Mouse (Mus musculus) kidney, adult 8-10 months (tissue): ENCODE results near the gene Tmc1.

Experiments
- DNase-seq, 2 experiments: peaks; one replicate each; pipeline ENCODE4 v3.0.0; 2022

Tmc1 gene

DNA sequence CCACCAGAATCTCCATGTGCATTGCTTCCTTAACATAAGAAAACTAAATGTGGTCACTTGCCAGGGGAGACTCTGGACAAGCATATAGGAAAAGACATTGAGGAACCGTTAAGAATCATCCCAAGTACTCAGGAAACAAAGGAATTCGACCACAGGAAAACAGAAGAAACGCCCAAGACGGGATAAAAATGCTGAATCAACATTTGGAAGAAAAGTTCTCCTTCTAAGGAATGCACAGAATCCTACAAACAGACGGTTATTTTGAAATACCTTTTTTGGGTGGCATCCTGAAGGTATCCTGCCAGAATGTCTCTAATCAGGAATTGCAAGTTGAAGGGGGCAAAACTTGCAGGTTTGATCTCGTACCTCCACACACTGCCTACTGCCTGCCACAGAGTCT lies at the start of gene Tmc1:
Gene Tmc1, minus strand, starts transcription at position 329 of the 400 bp plus-strand sequence.
- DNase-seq: no peak

DNA sequence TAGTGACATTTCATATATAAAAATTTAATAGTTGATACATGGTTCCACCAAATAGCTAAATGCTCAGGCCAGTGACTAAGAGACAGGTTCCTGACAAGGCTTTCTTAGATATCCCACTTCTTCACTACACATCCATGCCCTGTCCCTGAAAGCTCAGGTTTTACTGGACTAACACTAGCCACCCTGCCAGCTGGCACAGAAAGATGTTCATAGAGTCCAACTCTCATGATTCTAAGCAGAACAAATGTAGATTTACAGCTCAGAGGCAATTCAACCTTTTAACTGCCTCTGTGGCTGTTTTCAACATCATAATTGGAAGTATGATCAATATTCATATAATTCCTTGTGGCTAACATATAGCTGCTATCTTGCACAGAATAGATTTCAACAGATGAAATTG lies 47.5 kb upstream of the Tmc1 start:
- peak; percentile 3 to 9 for DNase-seq

DNA sequence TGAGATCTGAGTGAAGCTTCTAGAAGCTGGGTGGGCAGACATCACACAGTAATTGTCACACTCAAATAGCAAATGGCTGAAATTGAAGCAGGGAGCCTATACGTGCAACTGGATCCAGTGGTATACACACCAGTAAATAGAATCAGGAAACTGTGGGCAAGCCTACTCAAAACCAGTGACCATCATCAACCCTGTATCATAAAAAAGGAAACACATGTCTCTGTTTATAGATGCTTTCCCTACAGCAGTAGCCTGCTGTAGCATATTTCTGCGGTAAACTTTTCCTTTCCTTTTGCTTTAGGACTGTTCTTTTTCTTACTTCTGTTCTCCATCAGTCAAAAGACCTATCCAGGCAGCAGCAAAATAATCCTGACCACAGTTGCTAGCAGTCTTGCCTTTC lies 25.2 kb upstream of the Tmc1 start:
- no peak for DNase-seq

DNA sequence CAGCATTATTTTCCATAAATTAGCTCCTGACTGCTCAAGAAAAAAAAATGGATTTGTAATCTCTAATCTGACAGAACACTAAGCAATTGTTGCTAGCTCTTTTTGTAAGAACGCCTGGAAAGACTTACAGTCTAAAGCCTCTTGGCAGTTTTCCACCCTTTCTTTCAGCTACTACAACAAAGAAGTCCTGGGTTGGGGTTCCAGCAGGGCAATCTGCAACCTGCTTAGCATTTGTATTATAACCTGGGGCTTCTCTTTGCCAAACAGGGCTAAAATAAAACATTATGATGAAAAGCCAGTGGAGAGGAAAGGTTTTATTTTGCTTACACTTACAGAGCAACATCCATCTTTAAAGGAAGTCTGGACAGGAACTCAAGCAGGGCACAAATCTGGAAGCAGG lies 24.1 kb upstream of the Tmc1 start:
- DNase-seq: no peak

DNA sequence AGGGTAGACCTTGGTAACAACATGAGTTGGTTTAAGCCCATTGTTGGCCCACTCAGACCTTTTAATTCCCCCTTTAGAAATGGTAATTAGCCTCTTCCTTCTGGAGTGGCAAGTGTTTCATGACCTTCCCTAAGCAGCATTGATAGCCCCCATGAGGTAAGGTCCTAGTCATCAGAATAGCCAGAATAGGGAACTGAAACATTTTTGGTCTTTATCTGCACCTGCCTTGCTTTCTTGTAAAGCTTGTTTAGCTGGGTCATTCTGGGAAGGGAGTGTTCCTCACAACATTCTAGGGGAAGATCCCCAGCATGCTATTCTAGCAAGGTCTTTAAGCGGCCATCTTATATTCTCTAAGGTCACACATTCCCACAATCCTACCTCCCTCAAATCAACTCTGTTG lies 17.9 kb upstream of the Tmc1 start:
- DNase-seq: no peak

DNA sequence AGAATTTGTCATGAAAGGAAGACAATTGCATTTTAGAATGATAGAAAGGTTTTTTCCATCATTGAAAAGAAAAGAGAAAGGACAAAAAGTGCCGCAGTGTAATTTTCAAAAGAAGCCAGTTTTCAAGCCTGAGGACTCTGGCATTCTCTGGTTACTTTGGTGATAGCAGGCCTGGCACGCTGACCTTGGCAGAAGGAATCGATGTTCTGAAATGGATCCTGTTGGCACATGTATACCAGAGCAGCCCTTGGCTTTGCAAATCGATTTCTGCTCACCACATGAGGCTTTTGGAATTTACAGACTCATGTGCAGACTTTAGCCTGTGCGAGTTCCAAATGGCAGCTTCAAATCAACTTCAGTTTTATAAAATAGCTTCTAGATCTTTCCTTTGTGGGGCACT lies 813 bp upstream of the Tmc1 start:
- DNase-seq: no peak

DNA sequence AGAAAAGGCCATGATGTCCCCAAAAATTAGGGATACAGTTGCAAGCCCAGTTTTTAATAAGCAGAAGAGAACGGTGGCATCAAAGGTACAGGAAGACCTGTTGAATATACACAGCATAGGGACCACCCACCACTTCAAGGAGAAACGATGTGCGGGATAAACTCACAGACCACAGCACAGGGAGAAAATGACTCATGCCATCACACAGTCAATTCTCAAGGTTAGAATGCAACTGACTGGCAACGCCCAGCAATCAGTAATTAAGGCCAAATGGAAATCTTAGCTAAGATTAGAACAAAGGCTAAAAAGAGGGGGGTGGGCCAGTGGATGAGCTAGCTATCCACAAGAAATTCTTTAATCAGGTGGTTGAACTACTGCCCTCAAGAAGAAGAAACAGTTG lies 9.6 kb downstream of the Tmc1 start:
- no peak for DNase-seq

DNA sequence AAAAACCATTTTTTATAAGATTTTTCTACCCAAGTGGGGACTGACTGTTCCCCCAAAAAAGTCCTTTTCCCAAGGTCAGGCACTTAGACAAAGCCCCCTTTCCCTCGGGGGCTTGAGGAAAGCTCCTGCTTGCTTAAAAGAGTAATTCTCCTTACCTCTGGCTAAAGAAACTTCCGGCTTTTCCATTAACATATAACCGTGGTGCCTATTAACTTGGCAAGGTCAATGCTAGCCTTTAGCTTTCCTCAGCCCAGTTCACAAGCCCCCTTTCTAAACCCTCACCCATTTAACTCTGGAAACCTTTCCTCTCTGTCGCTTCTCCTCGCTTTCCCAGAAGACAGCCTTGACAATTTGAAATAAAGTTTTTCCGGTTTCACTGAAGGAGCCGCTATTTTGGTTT lies 29.7 kb downstream of the Tmc1 start:
- DNase-seq: no peak

DNA sequence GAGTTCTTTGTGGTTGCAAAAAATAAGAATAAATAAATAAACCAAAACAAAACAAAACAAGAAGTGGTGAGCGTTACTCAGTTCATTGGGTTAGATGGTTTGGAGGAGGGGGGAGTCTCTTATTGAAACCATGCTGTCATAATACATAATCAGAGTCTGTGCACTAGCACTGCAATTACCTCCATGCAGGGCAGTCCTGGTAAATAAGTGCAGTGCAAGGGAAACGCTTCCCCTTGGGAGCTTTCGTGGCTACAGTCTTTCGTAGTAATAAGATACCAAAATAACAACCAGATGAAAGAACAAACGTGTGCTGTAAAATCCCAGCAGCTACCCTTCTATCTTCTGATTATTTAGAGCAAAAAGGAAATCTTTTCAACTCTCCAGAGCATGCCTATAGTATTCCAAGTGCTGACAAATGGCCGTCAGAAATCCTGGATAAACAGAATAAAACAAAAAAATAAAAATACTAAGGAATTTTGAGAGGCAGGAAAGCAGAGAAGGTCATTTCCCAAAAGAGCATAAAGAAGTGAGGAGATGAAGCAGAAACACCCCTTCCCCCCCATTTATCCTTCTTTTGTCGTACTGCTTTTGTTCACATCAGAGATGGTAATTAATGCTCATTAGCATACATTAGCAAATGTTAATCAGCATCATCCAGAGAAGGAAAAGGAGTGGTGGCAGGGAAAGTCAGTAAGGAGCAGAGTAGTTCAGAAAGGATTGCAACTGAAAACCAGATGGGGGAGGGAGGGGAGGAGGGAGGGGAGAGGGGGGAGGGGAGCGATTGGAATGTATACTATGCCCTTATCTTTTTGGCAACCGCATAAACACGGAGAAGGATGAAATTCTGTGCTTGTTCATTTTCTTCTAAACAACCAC lies 30.4 kb downstream of the Tmc1 start:
- no peak for DNase-seq

DNA sequence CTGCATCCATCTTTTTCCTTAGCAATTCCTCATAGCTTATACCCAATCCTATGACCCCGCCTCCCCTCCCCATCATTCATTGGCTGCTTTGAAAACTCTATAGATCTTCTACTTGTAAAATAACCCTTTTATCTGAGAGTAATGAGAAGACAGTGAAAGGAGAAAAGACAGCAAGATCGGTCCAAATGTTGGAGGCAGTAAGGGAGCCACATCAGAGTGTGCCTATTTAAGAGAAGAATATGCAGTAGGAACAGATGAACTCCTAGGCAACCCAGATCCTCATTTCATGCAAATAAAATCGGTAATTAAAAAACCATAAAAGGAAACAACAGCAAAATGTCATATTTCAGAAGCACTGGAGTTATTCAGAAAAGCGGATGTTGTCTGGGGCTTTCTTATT lies 35.8 kb downstream of the Tmc1 start:
- DNase-seq: no peak

DNA sequence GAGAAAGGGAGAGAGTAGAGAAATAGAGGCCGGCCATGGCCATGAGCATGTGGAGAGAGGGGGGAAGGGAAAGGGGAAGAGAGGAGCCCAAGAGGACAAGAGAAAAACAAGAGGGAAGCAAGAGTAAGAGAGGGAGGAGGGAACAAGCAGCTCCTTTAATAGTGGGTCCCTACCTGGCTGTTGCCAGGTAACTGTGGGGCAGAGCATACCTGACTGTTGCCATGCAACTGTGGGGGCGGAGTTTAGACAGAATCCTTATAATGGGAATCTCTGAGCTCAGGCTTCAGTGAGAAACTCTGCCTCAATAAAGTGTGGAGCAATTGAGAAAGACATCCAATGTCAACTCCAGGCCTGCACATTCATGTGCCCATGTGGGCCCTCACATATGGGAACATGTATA lies 38.9 kb downstream of the Tmc1 start:
- no peak for DNase-seq

DNA sequence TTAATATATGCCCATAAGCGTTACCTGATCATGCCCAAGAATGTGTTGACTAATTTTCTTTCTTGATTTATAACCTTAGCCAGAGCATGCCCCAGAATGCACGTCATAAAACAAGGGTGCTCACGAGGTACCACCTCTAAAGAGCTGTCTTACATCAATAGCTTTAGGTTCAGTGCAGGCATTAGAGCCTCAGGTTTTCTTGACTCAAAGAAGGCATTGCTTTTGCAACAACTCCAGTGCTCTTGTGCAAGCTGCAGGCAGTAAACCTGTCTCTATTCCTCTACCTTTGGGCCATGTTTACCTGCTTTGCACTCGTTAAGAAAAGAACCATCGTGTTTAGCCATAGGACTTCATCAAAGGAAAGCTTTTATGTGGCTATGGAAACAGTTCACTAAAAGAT lies 43.6 kb downstream of the Tmc1 start:
- DNase-seq: no peak

DNA sequence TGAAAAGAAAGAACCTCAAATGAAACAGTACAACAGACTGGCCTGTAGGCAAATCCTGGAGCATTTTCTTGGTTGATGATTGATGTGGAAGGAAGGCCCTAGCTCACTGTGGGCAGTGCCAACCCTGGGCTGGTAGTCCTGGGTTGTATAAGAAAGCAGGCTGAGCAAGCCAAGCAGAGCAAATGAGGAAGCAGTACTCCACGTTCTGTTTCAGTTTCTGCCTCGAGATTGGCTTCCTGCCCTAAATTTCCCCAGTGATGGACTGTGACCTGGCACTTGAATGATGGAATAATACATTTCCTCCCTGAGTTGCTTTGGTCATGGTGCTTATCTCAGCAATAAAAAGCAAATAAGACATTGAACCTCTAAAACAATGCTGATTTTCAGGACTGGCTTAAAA lies 72.8 kb downstream of the Tmc1 start:
- DNase-seq: peak in 1 of 2 experiments; percentile 66

DNA sequence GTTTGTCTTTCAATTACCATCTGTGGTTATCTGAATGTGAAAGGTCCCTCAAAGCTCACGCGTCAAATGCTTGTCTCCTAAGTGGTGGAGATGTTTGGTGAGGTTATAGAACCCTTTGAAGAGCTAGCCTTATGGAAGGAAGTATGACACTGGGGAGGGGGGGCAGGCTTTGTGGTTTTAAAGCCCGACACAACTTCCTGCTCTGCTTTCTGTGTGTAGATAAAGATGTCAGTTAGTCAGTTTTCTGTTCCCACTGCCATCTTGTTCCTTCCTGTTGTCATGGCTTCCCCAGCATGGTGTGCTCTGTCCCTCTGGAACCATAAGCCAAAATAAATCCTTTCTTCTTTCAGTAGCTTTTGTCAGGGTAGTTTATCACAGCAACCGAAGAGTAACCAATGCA lies 78.1 kb downstream of the Tmc1 start:
- no peak for DNase-seq

DNA sequence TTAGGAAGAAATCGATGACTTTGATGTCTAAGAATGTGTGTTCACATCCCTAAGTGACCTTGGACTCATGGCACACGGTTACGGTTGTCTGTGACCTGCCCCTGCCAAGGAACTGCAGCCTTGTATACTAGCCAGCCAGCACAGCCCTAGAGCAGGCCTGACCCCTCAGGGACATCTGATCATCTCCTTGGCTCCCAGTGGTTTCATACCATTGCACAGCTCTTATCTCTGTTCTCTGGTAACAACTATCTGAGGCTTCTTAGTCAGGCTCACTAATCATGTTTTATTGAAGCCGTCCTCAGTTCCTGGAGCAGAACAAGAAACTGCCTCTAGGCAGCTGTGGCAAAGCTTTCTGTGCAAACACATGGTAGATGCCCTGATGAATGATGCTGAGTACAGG lies 92.2 kb downstream of the Tmc1 start:
- no peak for DNase-seq

DNA sequence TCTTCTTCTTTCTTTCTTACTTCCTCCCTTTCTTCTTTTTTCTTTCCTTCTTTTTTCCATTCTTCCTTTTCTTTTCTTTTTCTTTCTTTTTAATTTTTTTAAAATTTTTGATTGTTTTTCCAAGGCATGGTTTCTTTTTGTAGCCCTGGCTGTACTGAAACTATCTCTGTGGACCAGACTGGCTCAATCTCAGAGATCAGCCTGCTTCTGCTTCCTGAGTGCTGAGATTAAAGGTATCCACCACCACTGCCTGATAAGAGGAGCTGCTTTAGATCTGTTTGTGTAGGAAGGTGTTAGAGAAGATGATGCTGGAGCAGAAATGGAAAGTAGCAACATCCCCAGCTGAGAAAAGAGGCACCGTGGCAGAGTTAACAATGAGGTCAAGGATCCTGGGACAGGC lies 93.7 kb downstream of the Tmc1 start:
- DNase-seq: no peak

DNA sequence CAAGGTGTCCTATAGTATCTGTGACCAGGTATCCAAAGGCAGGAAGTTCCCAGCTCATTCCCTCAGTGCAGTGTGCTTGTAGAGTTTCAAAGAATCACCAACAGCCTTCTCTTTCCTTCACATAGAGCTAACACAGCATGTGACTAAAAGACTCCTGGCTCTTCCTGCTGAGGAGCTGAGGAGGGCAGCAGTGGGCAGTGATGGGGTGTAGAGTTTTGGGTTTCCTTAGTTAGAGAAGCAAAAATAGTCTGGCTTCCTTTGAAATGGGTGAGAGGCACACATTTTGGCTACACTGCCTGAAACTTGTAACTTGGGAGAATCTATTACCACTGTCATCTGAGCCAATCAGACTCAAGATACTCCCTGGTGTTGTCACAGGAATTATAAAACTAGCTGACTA lies 96.2 kb downstream of the Tmc1 start:
- DNase-seq: no peak

DNA sequence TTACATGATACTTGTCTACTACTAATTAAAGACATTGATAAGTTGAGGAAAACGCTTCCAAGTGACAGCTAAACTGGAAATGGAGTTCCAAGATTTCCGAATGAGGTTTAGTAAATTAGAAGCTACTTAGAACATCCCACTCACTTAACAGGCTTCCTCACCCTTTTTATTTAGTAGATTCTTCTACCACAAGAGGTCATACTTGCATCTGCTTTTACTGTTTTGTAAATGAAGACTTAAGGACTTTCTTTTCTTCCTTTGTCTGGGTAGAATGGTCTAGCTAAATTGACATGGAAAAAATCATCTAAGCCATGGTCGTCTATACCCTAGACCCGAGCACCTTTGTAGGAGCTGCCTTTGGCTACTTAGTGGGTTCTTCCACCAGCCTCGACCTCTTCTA lies 105.1 kb downstream of the Tmc1 start:
- DNase-seq: no peak

DNA sequence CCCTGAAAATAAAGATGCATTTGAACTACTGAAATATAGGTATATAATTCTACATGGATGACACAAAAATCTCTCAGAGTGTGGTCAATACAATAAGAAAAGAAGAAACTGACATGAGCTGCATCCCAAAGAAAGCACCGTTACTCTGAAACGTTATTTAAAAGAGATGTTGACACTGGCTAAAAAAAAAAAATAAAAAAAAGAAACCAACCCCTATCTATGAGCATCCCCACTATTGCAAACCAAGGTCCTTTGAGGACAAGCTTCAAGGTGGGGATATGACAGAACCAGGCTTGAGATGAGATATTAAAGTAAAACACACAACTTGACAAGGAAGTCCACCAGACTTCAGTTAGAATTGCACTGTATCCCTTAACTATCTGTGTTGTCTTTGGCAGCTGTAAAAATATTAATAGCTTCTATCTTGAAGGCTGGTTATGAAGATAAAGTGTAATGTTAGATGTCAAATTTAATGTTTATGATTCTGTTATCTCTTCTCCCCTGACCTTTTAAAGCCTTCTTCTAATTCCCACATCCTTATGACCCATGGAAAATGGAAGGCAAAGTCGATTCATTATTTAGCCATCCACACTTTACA lies 106.4 kb downstream of the Tmc1 start:
- no peak for DNase-seq

DNA sequence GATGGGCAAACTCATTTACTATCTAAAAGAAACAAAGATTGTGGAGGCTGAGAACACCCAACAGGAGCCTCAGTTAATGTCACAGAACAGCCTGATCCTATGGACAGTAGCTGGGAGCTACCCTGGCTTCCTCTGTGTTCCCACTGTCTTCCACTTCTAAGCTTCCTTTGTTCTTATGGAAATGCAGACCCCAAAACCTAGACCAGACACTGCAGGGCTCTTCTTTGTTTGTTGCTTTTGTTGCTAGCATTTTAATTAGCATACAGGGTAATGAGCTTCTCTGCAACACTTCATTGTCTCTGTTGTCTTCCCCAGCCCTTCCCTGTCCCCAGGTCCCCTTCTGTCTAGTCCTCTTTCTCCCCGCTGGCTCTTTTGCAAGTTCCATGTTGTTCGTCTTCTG lies 116.6 kb downstream of the Tmc1 start:
- no peak for DNase-seq

DNA sequence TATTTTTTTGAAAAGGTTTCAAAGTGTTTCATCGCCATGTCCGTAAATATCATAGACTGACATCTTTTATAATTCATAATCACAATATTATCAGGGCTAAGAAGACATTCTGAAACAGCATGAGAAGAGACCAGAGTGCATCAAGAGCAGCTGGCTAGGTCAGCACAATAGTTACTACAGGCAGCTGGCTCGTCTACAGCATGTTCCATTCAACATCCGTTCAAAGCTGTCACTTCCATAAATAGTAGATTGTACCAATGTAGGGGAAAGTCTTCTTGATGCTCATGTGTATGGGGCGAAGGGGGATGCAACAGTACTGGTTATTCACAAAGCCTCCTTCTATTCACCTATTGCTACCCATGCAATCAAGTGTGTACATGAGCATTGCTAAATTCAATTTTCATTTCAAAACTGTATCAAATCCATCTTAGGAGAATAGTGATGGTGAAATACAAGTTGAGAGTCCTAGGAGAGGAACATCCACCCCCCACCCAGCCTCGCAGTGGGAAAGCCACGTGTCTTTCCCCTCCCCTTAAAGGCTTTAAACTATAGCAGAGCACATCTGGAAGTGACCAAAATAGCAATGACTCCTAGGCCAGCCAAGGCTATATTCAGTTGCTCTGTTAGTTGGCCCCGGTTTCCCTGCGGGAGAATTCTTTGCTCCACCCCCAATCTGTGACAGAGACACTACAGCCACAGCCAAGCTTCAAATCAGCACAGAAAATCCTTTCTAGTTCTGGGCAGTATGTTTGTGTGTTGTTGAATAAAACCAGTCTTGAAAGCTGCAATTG lies 117.8 kb downstream of the Tmc1 start:
- DNase-seq: peak in 1 of 2 experiments; percentile 2

DNA sequence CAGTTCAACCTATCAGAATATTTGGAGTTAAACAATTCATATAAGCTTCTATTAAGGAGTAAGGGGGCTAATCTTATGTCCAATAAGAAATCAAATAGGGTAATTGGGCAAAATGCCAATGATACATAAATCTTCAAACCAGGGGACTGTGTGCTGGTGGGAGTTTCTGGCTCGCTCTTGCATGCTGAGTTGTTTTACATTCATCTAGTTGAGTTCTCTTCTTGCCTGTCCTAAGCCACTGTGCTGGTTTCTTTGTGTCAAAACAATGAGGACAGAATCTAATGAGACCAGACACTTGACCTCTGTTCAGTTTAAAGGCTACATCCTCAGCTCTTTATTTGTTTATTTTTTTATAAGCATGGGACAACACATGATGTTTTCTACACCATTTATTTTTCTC lies 119.1 kb downstream of the Tmc1 start:
- DNase-seq: no peak

DNA sequence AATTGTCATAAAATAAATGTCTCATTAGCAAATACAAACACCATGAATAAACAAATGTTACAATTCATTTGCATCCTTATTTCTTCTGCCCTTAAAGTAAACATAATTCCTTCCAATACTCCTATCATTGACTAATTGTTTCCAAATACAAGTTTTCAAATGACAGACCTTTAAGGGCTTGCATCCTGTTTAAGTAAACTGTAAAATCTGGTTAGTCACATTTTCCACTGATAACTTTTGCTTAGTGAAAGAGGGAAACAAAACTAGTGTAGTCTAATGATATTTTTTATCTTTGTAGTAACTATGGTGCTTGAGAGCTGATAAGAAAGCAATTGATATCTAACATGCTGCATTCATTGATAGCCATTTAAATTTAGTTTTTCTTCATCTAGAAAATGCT lies 154.5 kb downstream of the Tmc1 start:
- DNase-seq: no peak

DNA sequence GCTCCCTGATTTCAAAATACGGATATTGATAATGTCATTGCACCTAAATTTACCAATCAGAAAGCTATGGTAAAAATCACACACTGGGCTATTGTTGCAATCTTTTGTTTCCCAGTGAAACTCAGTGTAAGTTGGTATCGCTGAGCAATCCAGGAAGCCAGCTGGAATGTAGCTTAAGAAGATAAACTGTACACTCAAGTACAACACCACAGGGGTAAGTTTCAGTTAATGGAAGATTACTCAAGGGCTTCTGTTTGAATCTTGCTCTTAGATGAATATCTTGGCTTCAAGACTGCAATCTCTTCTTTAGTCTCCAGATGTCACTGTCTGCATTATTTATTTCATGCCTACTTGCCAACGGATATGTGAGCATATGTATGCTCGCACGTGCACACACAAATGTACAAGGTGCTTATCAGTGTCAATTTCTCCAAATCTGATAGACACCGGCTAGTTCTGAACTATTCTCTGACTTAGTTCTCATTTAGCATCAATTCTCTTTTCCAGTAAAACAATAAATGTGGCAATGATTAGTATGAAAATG lies 156.4 kb downstream of the Tmc1 start:
- peak in 1 of 2 experiments; percentile 8 for DNase-seq
